Mouse (Mus musculus) brain, adult 2 months (tissue): ENCODE results near the gene Bri3.

ENCODE experiments used
- DNase-seq: peaks from one replicate; pipeline ENCODE4 v3.0.0; 2011; ENCODE audit warnings: low read depth, low spot score

Bri3 gene

GRCm38 (mm10) chr5:144234222-144234621, 10.0 kb upstream of the Bri3 start:
- DNase-seq: no peak

- peak; percentile 72 for DNase-seq
These were observed 9.5 kb upstream of the Bri3 start for GRCm38 (mm10) chr5:144234714-144235113.

GRCm38 (mm10) chr5:144238969-144239368, 5.3 kb upstream of the Bri3 start:
- no peak for DNase-seq

- DNase-seq: no peak
These were observed 1.4 kb downstream of the Bri3 start for GRCm38 (mm10) chr5:144245592-144245991.

- DNase-seq: no peak
These were observed 2.4 kb downstream of the Bri3 start for GRCm38 (mm10) chr5:144246669-144247068.

GRCm38 (mm10) chr5:144247307-144247706, 3.1 kb downstream of the Bri3 start:
- no peak for DNase-seq

- peak; percentile 46 for DNase-seq
These were observed 3.8 kb downstream of the Bri3 start for GRCm38 (mm10) chr5:144247906-144248585.

GRCm38 (mm10) chr5:144249871-144250270, 5.6 kb downstream of the Bri3 start:
- no peak for DNase-seq

- DNase-seq: no peak
These were observed 7.8 kb downstream of the Bri3 start for GRCm38 (mm10) chr5:144251876-144252577.

- no peak for DNase-seq
These were observed 9.0 kb downstream of the Bri3 start for GRCm38 (mm10) chr5:144253212-144253611.

- DNase-seq: no peak
These were observed 10.0 kb downstream of the Bri3 start for GRCm38 (mm10) chr5:144254122-144254810.

- peak; percentile 92 for DNase-seq
These were observed 10.8 kb downstream of the Bri3 start for GRCm38 (mm10) chr5:144254811-144255631.

- DNase-seq: peak; percentile 58
These were observed 11.6 kb downstream of the Bri3 start for GRCm38 (mm10) chr5:144255632-144256540.

- DNase-seq: no peak
These were observed 12.3 kb downstream of the Bri3 start for GRCm38 (mm10) chr5:144256541-144256870.

GRCm38 (mm10) chr5:144256888-144257287, 12.7 kb downstream of the Bri3 start:
- DNase-seq: no peak

- DNase-seq: no peak
These were observed 13.3 kb downstream of the Bri3 start for GRCm38 (mm10) chr5:144257451-144258110.

- peak; percentile 78 for DNase-seq
These were observed 13.9 kb downstream of the Bri3 start for GRCm38 (mm10) chr5:144258131-144258611.

- DNase-seq: no peak
These were observed 14.4 kb downstream of the Bri3 start for GRCm38 (mm10) chr5:144258687-144259086.

- DNase-seq: no peak
These were observed 15.0 kb downstream of the Bri3 start for GRCm38 (mm10) chr5:144259228-144259627.

GRCm38 (mm10) chr5:144260464-144260863, 16.2 kb downstream of the Bri3 start:
- DNase-seq: no peak
